Mouse (Mus musculus): ENCODE measurements around the gene Pkdcc. TPM values are rescaled to one million over a fixed set of nuclear protein-coding genes. Genes with fewer than 3 reads are reported as not detected.

Pkdcc gene
- polyA plus RNA-seq, 1 experiment from 2014 or later: 25.3 TPM

GRCm38 (mm10) chr17:83212422-83212821 is 2.7 kb upstream of the Pkdcc start:
- peaks cover 13% of the 10 kb centered on the region for H3K4me1 ChIP-seq (ENCODE audit: insufficient read depth)
- H3K4me2 ChIP-seq: no peak overlapping the region
- H3K27ac ChIP-seq (ENCODE audit: low read depth): no peak overlapping the region
- WGBS: 69% methylated on average over 2 of the region's 2 CpGs
- ATAC-seq (ENCODE audit: insufficient read depth) (no peak), DNase-seq (no peak)
- no peak overlapping the region for H3K9ac ChIP-seq
- no peaks in the 10 kb centered on the region for H3K27me3 ChIP-seq (ENCODE audit: insufficient read depth, low read length)
- no peaks in the 10 kb centered on the region for H3K36me3 ChIP-seq (ENCODE audit: insufficient read depth)
- H3K4me3 ChIP-seq (ENCODE audit: low read depth, low read length): no peak overlapping the region
- no peak for TF ChIP-seq CTCF (IDR thresholded peaks at IDR 0.05; ENCODE audit: low read depth)
- no peaks in the 10 kb centered on the region for H3K9me3 ChIP-seq (ENCODE audit: low read depth, low read length)

- H3K36me3 ChIP-seq (ENCODE audit: insufficient read depth): no peaks in the 10 kb centered on the region
- no peak for ATAC-seq (ENCODE audit: insufficient read depth)
- H3K4me1 ChIP-seq (ENCODE audit: insufficient read depth): peaks cover 22% of the 10 kb centered on the region
- H3K27ac ChIP-seq (ENCODE audit: low read depth): peak overlapping the region; percentile 70
- no peaks in the 10 kb centered on the region for H3K9me3 ChIP-seq (ENCODE audit: low read depth, low read length)
- H3K4me2 ChIP-seq: peak overlapping the region; percentile 96
- H3K27me3 ChIP-seq (ENCODE audit: insufficient read depth, low read length): no peaks in the 10 kb centered on the region
- peak overlapping the region; percentile 78; the same call in 1 of the 2 replicates for H3K4me3 ChIP-seq (ENCODE audit: low read depth, low read length)
- DNase-seq: no peak
- peak overlapping the region; percentile 74; the same call in 1 of the 2 replicates for H3K9ac ChIP-seq
- no peak for TF ChIP-seq CTCF (IDR thresholded peaks at IDR 0.05; ENCODE audit: low read depth)
- 50% methylated on average over 9 of the region's 9 CpGs for WGBS
Measured at GRCm38 (mm10) chr17:83213228-83213915, 1.7 kb upstream of the Pkdcc start.

DNA sequence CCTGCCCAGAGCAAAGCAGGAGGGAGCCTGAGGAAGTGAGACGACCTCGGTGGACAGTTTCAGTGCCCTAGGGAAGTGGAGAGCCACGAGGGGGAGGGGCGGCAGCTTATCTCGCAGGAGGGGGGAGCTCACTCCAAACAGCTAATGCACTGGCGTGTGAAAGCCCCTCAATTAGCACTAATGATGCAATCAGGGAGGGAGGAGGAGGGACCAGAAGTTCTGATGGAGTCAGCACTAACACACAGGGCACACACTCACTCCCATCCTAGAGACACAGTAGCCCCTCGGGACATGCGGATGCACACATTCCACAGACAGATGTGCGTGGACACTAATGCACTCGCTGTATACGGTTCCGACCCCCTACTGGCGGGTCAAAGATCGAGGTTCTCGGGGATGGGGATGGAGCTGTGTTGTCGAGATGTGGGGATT is 915 bp upstream of the Pkdcc start:
- Histone ChIP-seq H3K36me3 (ENCODE audit: insufficient read depth) (0 out of 2 replicates have a peak, but pooled peaks cover 7% of the 10 kb centered on the region), H3K27ac (ENCODE audit: low read depth) (peak overlapping the region; percentile 70), H3K9me3 (ENCODE audit: low read depth, low read length) (no peaks in the 10 kb centered on the region), H3K9ac (peak overlapping the region; percentile 74), H3K4me1 (ENCODE audit: insufficient read depth) (peaks cover 29% of the 10 kb centered on the region), H3K27me3 (ENCODE audit: insufficient read depth, low read length) (no peaks in the 10 kb centered on the region), H3K4me3 (ENCODE audit: low read depth, low read length) (peak overlapping the region; percentile 78), H3K4me2 (peak overlapping the region; percentile 96)
- DNase-seq: peak; percentile 71
- WGBS: 2% methylated on average over 16 of the region's 16 CpGs
- TF ChIP-seq CTCF (IDR thresholded peaks at IDR 0.05; ENCODE audit: low read depth): peak; percentile 32; the same call in 1 of the 2 replicates
- peak; percentile 32; the same call in 1 of the 2 replicates for ATAC-seq (ENCODE audit: insufficient read depth)

- Histone ChIP-seq H3K4me3 (ENCODE audit: low read depth, low read length) (peak overlapping the region; percentile 78), H3K4me2 (peak overlapping the region; percentile 96), H3K27me3 (ENCODE audit: insufficient read depth, low read length) (no peaks in the 10 kb centered on the region), H3K9ac (peak overlapping the region; percentile 94), H3K36me3 (ENCODE audit: insufficient read depth) (peaks cover 14% of the 10 kb centered on the region), H3K9me3 (ENCODE audit: low read depth, low read length) (no peaks in the 10 kb centered on the region), H3K4me1 (ENCODE audit: insufficient read depth) (peaks cover 36% of the 10 kb centered on the region), H3K27ac (ENCODE audit: low read depth) (peak overlapping the region; percentile 83)
- peak; percentile 11 for ATAC-seq (ENCODE audit: insufficient read depth)
- under 1% methylated on average over 80 of the region's 80 CpGs for WGBS
- TF ChIP-seq CTCF (IDR thresholded peaks at IDR 0.05; ENCODE audit: low read depth): no peak
- peak; percentile 70 for DNase-seq
Measured at GRCm38 (mm10) chr17:83215529-83216244, 595 bp downstream of the Pkdcc start.

DNA sequence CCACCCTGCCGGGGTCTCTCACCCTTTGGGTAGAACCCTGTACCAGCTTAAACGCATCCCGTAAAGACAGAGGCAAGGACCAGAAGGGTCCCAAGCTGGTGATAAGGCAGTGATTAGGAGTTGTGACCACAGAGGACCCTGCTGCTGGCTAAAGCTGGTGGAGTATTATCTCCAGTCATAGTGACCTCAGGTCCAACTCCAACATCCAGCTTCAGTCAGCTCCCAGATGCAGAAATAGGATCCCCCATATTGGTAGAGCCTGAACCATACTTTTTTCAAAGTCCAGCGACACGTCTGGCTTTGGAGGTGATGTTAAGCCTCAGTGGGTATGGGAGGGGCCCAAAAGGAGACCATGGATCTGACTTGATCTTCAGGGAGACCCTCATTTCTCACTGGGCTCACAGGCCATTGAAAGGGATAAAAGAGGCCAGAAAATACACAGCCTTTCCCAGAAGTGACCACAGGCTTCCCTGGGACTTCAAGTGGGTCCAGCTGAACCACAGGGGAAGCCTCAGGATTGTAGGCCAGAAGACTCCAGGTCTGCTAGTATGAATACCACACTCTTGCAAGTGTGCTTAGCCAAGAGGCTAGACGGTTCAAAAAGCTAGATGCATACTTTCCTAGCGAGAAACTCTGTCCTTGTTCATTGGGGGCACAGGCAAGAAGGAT is 1.3 kb downstream of the Pkdcc start:
- peak overlapping the region; percentile 83 for H3K27ac ChIP-seq (ENCODE audit: low read depth)
- ATAC-seq (ENCODE audit: insufficient read depth): no peak
- H3K4me1 ChIP-seq (ENCODE audit: insufficient read depth): peaks cover 36% of the 10 kb centered on the region
- TF ChIP-seq CTCF (IDR thresholded peaks at IDR 0.05; ENCODE audit: low read depth): no peak
- peaks cover 21% of the 10 kb centered on the region for H3K36me3 ChIP-seq (ENCODE audit: insufficient read depth)
- H3K4me2 ChIP-seq: peak overlapping the region; percentile 96
- H3K9me3 ChIP-seq (ENCODE audit: low read depth, low read length): no peaks in the 10 kb centered on the region
- 8% methylated on average over 7 of the region's 7 CpGs for WGBS
- no peak for DNase-seq
- H3K27me3 ChIP-seq (ENCODE audit: insufficient read depth, low read length): no peaks in the 10 kb centered on the region
- peak overlapping the region; percentile 78 for H3K4me3 ChIP-seq (ENCODE audit: low read depth, low read length)
- peak overlapping the region; percentile 94 for H3K9ac ChIP-seq

DNA sequence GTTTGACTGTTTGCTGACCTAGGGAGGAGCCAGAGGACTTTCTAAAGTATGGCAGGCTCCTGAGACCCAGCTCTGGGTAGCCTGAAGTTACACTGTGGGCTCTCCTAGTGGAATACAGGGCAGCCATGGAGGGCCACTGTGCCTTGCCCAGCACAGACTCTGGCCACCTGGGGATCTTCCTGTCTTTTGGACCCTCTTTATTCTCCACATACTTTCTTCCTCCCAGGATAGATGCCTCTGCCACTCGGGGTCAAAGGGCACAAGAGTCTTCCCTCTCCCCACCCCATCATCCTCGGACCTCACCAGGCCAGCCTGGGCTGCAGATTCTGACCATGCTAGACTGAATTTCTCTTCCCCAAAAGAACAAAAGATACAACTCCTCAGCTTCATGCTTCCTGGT is 3.1 kb downstream of the Pkdcc start:
- no peak for ATAC-seq (ENCODE audit: insufficient read depth)
- TF ChIP-seq CTCF (IDR thresholded peaks at IDR 0.05; ENCODE audit: low read depth): no peak
- peak overlapping the region; percentile 78 for H3K4me3 ChIP-seq (ENCODE audit: low read depth, low read length)
- 0 out of 2 replicates have a peak overlapping the region, but pooled peaks have one; percentile 36 for H3K27ac ChIP-seq (ENCODE audit: low read depth)
- DNase-seq: no peak
- H3K4me2 ChIP-seq: peak overlapping the region; percentile 96
- no peaks in the 10 kb centered on the region for H3K9me3 ChIP-seq (ENCODE audit: low read depth, low read length)
- H3K36me3 ChIP-seq (ENCODE audit: insufficient read depth): peaks cover 38% of the 10 kb centered on the region
- H3K27me3 ChIP-seq (ENCODE audit: insufficient read depth, low read length): no peaks in the 10 kb centered on the region
- H3K4me1 ChIP-seq (ENCODE audit: insufficient read depth): peaks cover 34% of the 10 kb centered on the region
- H3K9ac ChIP-seq: peak overlapping the region; percentile 94
- WGBS: 27% methylated on average over 2 of the region's 2 CpGs
